Mouse (Mus musculus) layer of hippocampus, postnatal 14 days (tissue): ENCODE data around the gene Tuba1c. TPM values are rescaled to one million over a fixed set of nuclear protein-coding genes. Genes with fewer than 3 reads are reported as not detected.
"Not testable (repeated sequence)": the region's sequence is repeated elsewhere in the genome, so short reads cannot be mapped to it uniquely, and the experiment has no call there.

Experiments
- DNase-seq, 2 experiments: peaks; one replicate each; pipeline ENCODE4 v3.0.0; 2021 to 2022; ENCODE audit warnings: low spot score in 2 of 2, mixed read lengths in 1 of 2
- total RNA-seq, 2 experiments: library from RNA; stranded (reverse); gene quantifications; 2 replicates each; pipeline ENCODE4 v1.2.3; 2021

The Tuba1c gene
- total RNA-seq, 2 experiments from 2014 or later: 119 to 162 TPM

GRCm38 (mm10) chr15:99028874-99029458 is 725 bp upstream of the Tuba1c start:
- DNase-seq: no peak

DNA sequence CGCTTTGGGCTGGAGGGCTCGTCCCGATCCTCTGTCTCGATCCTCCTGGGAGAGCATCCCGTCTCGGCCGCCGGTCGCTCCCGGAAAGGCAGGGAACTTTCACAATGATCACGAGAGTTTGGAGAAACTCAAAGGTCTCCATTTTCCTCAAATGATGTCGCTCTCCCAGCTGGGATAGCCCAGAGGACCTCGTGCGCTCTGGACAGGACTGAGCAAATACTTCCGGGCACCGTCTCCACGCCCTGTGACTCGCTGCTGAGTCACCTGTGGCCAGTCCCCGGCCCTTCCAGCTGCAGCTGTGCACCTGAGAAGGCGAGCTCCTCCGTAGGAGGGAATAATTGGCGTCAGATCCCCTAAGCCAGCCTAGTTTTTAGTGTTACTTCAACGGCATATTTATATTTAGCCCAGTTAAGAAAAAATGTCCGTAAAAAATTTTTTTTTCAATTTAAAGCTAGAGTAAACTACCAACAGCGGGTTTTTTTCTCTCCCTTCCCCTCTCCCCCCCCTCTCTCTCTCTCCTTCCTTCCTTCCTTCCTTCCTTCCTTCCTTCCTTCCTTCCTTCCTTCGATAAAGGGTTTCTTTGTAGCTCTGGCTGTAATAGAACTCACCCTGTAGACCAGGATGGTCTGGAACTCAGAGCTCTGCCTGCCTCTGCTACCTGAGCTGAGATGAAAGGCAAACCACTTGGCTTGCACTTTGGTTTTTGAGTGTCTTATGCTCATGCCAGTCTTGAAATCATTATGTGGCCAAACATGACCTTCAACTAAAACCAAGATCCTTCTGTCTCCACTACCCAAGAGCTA is 1.1 kb downstream of the Tuba1c start:
- no peak for DNase-seq

GRCm38 (mm10) chr15:99031388-99031675 is 1.6 kb downstream of the Tuba1c start:
- no peak for DNase-seq

DNA sequence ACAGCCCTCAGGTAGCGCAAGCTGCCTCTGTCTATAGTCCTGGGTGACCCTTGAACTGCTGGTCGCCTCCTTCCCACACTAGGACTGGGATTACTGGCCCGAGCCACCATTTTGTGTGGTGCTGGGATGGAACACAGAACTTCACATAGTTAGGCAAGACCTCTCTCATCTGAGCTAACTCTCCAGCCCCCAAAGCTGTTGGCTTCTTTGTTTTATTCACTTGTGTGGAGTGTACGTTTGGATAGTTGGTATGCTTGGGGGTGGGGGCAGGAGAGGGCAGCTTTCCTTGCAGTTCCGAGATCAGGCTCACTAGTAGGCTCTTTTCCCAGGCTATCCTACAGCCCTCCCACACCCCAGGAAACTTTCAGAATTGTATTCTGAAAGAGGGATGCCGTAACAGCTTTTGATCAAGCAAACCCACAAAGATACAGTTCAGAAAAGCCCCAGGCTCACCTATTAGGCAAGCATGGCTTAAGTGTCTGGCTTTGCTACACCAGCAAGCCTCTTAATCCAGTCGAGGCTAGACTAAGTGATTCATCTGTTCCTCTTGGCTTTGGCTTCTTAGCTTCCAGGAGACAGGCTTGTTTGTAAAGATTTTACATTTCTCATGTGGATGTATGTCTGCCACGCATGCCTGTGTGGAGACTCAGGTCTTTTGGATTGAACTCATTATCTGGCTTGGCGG is 2.5 kb downstream of the Tuba1c start:
- no peak for DNase-seq

GRCm38 (mm10) chr15:99032726-99033250 is 3.1 kb downstream of the Tuba1c start:
- no peak for DNase-seq

GRCm38 (mm10) chr15:99033498-99034270 is 4.0 kb downstream of the Tuba1c start:
- no peak for DNase-seq

DNA sequence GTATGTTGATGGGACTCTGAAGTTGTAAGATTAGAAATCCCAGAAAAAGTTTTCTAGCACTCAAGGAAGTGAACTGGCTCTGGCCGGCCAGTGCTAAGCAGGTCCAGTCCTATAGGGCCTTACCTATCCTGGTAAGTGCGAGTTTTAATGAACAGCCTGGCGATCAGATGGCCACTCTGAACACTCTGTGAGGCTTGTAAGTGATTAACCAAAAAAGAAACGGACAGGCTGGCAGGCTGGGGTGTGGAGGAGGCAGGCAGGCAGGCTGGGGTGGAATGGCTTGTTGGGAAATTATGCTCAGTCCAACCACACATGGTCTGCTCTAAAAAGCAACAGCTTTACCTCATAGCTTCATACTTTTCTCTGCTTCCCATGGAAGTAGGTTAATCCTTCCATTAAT is 5.7 kb downstream of the Tuba1c start:
- DNase-seq: peak in 1 of 2 experiments; percentile 38

DNA sequence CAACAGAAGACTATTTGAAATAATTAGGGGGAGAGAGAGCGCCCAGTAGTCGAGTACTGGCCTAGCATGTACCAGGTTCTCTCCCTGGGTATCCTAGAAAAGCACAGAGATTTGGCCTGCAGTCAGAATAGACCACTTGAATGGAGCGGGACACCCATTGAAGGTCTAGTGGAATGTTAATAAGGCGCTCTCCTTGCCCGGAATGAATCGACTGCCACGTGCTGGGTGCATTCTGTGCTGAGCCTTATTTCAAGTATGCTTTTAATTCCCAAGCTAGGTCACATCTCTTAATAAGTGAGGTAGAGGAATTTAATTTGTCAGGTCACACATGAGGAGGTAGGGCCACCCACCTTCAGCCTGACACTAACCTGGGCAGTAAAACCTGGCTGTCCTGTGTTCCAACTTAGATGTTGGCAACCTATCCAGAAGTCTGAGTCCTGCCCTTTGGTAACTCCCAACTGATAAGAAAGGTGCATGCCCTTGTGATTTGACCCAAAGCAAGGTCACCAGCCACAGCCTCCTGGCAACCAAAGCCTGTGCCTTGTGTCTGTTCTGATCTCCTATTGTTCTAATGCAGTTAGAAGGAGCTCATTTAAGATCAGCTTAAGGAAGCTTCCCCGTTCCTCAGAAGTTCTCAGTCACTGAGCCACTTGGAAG is 6.7 kb downstream of the Tuba1c start:
- no peak for DNase-seq

GRCm38 (mm10) chr15:99038025-99038424 is 8.3 kb downstream of the Tuba1c start:
- no peak for DNase-seq

DNA sequence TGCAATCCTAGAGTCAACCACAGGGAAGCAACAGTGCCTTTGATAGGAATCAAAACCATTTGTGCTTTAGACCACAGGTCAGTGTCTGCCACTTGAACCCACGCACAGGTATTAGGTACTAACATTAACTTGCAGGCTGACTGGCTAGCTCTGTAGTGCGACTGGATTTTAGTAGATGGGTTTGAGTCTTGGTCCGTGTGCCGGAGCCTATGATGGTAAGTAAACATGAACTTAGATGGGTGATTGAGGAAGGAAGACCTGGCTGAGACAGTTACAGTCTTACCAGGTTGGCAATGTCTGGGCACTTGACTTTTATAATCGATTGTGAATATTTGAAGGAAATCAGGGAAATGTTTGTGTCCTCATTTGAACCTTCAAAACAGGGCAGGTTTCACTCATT is 9.1 kb downstream of the Tuba1c start:
- DNase-seq: no peak

DNA sequence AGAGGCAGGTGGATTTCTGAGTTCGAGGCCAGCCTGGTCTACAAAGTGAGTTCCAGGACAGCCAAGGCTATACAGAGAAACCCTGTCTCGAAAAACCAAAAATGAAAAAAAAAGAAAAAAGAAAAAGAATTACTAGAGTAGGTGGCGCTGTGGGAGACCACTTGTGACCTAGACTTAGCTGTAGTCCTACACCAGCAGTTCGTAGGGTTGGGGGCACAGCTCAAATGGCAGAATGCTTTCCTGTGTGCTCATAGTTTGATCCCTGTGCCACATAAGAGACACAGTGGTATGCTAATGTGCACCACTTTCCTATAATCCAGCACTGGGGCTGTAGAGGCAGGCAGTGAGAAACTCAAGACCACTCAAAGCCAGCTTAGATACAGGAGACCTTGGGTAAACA is 9.6 kb downstream of the Tuba1c start:
- DNase-seq: no peak

DNA sequence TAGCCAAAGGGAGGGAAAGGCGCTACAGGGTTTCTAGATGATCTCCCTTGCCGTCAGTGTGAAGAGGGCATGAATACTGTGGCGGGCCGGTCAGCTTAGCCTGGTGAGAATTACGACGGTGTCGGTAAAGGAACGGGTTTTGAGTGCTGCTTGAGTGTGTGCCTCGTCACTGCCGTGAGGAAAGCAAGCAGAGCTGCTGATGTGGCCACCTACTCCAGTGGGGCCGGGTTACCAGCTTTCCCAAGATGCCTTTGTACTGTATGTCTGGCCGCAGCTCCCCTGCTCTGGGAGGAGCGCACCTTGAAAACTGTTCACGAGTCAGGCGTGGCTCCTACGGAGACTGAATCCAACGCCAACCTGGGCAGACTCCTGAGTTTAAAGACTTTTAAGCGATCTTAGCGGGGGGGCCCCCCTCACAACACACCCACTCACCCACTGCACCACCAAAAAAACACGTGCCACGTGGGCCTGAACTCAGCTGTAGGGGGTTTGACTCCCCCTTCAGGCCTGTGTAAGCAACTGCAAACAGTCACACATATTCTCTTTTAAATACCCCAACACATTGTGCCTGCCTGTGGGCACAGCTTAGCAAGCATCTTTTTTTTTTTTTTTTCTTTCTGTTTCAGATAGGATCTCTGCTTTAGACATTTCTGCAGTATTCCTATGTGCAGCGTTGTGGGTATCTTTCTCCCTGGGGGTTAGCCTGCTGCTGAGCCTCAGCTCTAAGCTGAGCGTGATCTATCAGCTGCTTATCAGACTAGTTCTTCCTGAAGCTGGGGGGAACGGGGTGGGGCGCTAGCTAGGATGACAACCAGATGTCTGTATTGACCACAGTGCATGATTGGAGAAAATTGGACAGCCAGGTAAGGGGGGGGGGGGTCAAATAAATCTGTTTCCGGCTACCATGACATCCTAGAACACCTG is 10.6 kb downstream of the Tuba1c start:
- DNase-seq: no peak

DNA sequence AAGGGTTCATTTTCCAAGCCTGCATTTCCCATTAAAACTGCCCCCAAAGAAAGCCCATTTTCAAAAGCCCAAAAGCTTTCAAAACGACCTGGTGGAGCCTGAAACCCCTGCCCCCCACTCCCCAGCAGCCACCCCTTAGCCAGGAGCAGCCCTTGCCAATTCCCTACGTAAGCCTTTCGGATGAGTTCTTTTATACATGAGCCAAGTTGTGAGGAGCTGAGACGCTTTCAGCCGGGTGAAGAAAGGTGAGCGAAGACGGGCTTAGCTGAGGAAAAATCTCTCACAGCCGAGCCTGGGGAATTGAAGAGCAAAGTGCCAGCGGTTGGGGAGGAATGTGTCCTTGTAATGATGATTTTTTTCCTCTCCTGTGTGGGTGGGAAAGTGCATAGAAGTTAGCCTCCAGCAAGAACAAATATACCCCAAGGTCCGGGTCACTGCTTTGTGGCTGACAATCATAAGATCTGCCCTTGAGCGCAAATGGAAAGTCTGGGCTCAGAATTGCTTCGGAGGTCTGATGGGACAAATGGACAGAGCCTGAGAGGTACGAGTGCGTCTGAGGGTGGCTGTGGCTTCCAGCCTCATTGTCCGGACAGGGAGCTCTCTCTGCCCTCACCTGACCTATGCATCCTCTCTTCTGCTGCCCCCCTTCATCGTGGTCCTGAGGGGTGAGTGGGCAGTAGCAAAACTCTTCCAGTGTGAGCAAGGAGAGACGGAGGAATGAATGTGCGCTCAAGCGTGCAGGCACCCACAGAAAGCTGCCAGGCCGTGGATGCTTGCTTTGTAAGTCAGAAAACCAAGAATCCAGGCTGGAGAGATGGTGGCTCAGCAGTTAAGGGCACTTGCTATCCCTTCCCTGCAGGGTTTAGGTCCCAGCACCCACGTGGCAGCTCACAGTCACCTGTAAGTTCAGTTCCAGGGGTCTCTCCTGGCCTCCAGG is 11.5 kb downstream of the Tuba1c start:
- DNase-seq: no peak

GRCm38 (mm10) chr15:99042334-99042733 is 12.6 kb downstream of the Tuba1c start:
- no peak for DNase-seq

- DNase-seq: no peak
Measured at GRCm38 (mm10) chr15:99044854-99045253, 15.2 kb downstream of the Tuba1c start.

GRCm38 (mm10) chr15:99045734-99046133 is 16.0 kb downstream of the Tuba1c start:
- DNase-seq: not testable (repeated sequence)

GRCm38 (mm10) chr15:99049473-99050253 is 20.0 kb downstream of the Tuba1c start:
- DNase-seq: peak; percentile 64 to 71

DNA sequence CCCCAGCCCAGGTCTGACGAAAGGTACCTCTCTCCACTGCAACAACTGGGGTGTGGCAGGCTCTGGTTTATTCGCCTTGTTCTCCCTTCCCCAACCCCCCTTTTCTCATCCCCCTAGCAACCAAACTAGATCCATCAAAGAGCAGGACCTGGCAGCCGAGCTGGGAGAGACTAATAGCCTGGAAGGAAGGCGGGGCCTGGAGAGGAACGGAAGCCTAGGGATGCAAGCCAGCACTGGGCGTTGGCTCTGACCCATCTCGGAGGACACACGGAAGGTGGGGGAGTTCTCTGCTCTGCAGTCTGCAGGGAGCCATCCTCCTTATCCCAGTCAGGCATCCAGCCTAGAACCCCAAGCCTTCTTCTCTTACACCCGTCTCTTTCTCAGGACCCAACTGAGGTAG is 23.7 kb downstream of the Tuba1c start:
- DNase-seq: no peak
